20 mouse cellular contexts compared by ENCODE assay signal in genomic region chr11:4784629-4785142, GRCm38 (mm10). TPM values are rescaled to one million over a fixed set of nuclear protein-coding genes. Genes with fewer than 3 reads are reported as not detected.
A peak's percentile ranks its signal among the peaks of the same experiment; 100 is the strongest.
DNase-seq lines count a peak whose midpoint lies in the region; ATAC-seq and TF ChIP-seq lines count a peak whose summit lies in the region.
"Had no signal": no experiment of that assay in that cellular context is flagged by ENCODE, and none has a peak within 500 bp of the region (broad histone marks: within the 10 kb centered on the region; RNA-seq: fewer than 3 reads in every experiment).

No protein-coding gene starts in this region.

- no peak for TF ChIP-seq CTCF in bone marrow, adult 2 months (IDR thresholded peaks at IDR 0.05; ENCODE audit: control insufficient read depth, insufficient read depth, low read length)

- no peak overlapping the region for H3K4me2 ChIP-seq in midbrain, embryonic 16.5 days (ENCODE audit: low read length)
- H3K4me2 ChIP-seq: embryonic facial prominence, embryonic 15.5 days had no signal

- no peak for TF ChIP-seq POLR2A in bone marrow, adult 2 months (IDR thresholded peaks at IDR 0.05; ENCODE audit: borderline replicate concordance, control insufficient read depth, low read depth, low read length)

- H3K27me3 ChIP-seq in midbrain, embryonic 16.5 days (ENCODE audit: control insufficient read depth, insufficient read depth, low read depth, low read length), result no peaks in the 10 kb centered on the region
- H3K27me3 ChIP-seq: CH12.LX; embryonic facial prominence, embryonic 15.5 days had no signal

- peaks cover 8% of the 10 kb centered on the region for H3K36me3 ChIP-seq in midbrain, embryonic 16.5 days (ENCODE audit: control insufficient read depth, insufficient read depth, low read length)

- no peak for ATAC-seq in midbrain, embryonic 16.5 days
- ATAC-seq: activated CD4-positive, CD25-positive, alpha-beta regulatory T cell, adult 4 months; forebrain, embryonic 14.5 days; hindbrain, embryonic 16.5 days had no signal

- H3K9me3 ChIP-seq in midbrain, embryonic 16.5 days (replicated peaks; ENCODE audit: control insufficient read depth, low read length, poor library complexity, severe bottlenecking), result no peaks in the 10 kb centered on the region
- H3K9me3 ChIP-seq: embryonic facial prominence, embryonic 15.5 days; limb, embryonic 10.5 days had no signal

- no peak overlapping the region for H3K4me3 ChIP-seq in bone marrow, adult 2 months (replicated peaks; ENCODE audit: control insufficient read depth, low read depth, low read length)
- no peak overlapping the region for H3K4me3 ChIP-seq in midbrain, embryonic 16.5 days (ENCODE audit: low read depth, low read length)
- H3K4me3 ChIP-seq: embryonic facial prominence, embryonic 15.5 days; limb, embryonic 10.5 days had no signal

- peak overlapping the region; percentile 36 for H3K27ac ChIP-seq in bone marrow, adult 2 months (ENCODE audit: control insufficient read depth, insufficient read depth, low read depth, low read length, poor library complexity)
- H3K27ac ChIP-seq in midbrain, embryonic 16.5 days (ENCODE audit: low read length), result no peak overlapping the region
- H3K27ac ChIP-seq: embryonic facial prominence, embryonic 15.5 days; limb, embryonic 10.5 days; liver, embryonic 14.5 days had no signal

- peaks cover 9% of the 10 kb centered on the region for H3K4me1 ChIP-seq in bone marrow, adult 2 months (ENCODE audit: control insufficient read depth, insufficient read depth, low read length)
- H3K4me1 ChIP-seq in midbrain, embryonic 16.5 days (ENCODE audit: control insufficient read depth, insufficient read depth, low read length), result no peaks in the 10 kb centered on the region
- H3K4me1 ChIP-seq: embryonic facial prominence, embryonic 15.5 days; limb, embryonic 10.5 days had no signal

- peak; percentile 9 for DNase-seq in kidney, adult 11 months
- DNase-seq in kidney, adult 18-20 months, result no peak
- peak; percentile 87 for DNase-seq in 416B (ENCODE audit: low read depth)
- peak; percentile 7 for DNase-seq in lung, postnatal 14 days
- DNase-seq in right cerebral cortex, adult 2 months (ENCODE audit: low spot score in 2 of 2), result no peak
- no peak for DNase-seq in right cerebral cortex, postnatal 25 days
- DNase-seq: cerebellum, adult 18-20 months; heart, adult 11 months; heart, postnatal 10 days; layer of hippocampus, postnatal 36 days; midbrain, embryonic 14.5 days had no signal

- no peak overlapping the region for H3K9ac ChIP-seq in midbrain, embryonic 16.5 days (ENCODE audit: low read depth, low read length)
- H3K9ac ChIP-seq: embryonic facial prominence, embryonic 15.5 days; liver, embryonic 14.5 days had no signal

- 17% methylated on average over 5 of the region's 5 CpGs for WGBS in bone marrow, adult 2 months
- WGBS in midbrain, embryonic 16.5 days, result 86% methylated on average over 5 of the region's 5 CpGs

RNA-seq across cellular contexts. Expression of gene Cabp7, which starts 38.1 kb away (rescaled TPM):
- not detected in 2 replicates for polyA plus RNA-seq in bone marrow, adult 2 months (2011; ENCODE audit: insufficient read depth, insufficient read length, low replicate concordance, missing spikeins)
- polyA plus RNA-seq in midbrain, embryonic 16.5 days (2015; fragmentation: Nextera tagmentation; extraction: Ambion mirVana), result 1.1 and 1.2 TPM in 2 replicates

Comparison
In these comparisons a context has a peak if more than half of its experiments do, and no peak if none do; other contexts are left out.
1. DNase-seq: peak in kidney, adult 11 months (single experiment), 416B (single experiment) and lung, postnatal 14 days (single experiment); none in kidney, adult 18-20 months (single experiment), right cerebral cortex, adult 2 months (0 of 2) and right cerebral cortex, postnatal 25 days (single experiment).